Mouse (Mus musculus) inflammation-experienced regulatory T-cells, adult 6 months (primary cell): ENCODE measurements around the gene Pla2g16. TPM values are rescaled to one million over a fixed set of nuclear protein-coding genes. Genes with fewer than 3 reads are reported as not detected.

ENCODE experiments used
- ATAC-seq: one replicate; pipeline ENCODE4 v1.8.0; 2017
- polyA plus RNA-seq, 3 experiments: library from polyadenylated mRNA; unstranded; fragments of 100-300 nt; shearing (Covaris generic); gene quantifications; one replicate each; pipeline ENCODE4 v1.2.1; 2017

Pla2g16 gene
- polyA plus RNA-seq, 3 experiments from 2014 or later = 69.4 to 97.5 (median 81.1) TPM

DNA sequence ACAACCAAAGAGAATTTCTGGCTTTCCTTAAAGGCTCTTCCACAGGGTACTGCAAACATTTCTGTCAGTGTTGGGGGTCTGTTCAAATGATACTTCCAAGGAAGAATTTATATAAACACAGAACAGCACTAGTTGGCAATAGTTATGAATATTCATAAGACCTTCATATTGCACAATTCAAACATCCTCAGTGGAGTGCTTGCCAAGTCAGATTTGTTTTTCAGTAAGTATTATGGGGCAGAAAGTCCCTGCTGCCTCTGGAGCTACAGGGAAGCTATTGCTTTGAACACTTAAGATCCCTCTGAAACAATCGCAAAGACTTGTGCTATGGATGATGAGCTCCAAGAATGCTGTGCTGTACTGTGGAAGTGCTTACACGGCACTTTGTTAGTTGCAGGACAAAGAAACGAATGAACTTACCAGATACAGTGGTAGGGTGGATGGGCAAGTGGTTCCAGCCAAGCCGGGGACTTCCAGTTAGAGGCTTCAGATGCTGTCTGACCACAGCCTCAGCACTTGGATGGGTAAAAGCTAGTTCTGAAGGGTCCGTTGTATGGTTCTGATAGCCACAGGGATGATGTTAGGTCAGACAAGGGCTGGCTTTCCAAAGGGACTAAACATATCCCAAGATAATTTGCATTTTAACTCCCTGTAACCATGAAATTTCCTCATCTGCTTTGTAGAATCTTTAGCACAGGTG lies 59.1 kb downstream of the Pla2g16 start:
- ATAC-seq = no peak

DNA sequence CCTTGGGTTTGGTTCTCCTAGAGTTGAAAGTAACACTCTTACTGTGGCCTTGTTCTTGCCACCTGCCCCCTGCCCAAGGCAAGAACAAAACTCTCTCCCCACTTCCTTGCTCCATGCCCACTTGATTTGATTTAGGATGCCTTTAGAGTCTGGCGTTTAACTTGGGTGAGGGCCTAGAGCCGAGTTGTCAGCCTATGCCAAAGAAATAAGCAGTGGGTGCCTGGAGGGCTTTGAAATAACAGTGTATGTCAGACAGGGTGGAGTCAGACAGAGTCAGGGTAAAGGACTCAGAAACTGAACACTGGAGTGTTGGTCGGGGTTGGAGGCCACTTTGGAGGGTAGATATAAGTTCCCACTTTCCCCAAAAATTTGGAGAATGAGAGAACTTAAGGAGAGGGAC lies 59.8 kb downstream of the Pla2g16 start:
- no peak for ATAC-seq

DNA sequence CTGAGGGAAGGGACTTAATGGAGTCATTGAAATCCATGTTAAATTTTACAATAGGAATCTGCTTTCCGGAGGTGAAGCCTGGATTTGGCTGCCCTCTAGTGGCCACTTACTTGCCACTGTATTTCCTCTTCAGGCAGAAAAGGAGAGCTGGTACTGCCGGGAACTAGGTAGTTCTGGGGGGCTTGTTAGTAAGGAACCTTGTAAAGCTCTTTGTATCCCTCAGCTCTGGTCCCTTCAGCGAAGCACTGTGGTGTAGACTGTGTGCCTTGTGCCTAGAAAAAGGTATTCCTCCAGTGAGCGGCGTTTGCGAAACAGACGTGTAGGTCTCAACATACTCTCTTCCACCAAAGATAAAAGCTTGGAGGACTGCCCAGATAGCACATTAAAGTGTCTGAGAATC lies 60.4 kb downstream of the Pla2g16 start:
- no peak for ATAC-seq

DNA sequence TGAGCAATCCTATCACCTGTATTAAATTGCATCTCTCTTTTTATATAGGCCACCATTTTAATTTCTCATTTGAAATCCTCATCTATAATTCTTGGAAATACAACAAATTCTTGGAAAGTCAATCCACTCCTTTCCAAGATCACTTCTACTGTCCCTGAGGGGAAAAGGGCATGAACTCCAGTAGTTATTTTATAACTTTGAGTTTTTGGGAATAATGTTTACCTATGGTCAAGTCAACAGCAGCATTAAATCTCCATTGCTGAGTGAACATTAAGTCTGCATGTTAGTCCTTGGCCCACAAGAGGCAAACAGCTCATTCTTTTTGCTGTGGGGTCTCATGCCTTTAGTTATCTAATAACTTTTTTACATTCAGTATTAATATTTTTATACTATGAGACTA lies 75.8 kb downstream of the Pla2g16 start:
- no peak for ATAC-seq

DNA sequence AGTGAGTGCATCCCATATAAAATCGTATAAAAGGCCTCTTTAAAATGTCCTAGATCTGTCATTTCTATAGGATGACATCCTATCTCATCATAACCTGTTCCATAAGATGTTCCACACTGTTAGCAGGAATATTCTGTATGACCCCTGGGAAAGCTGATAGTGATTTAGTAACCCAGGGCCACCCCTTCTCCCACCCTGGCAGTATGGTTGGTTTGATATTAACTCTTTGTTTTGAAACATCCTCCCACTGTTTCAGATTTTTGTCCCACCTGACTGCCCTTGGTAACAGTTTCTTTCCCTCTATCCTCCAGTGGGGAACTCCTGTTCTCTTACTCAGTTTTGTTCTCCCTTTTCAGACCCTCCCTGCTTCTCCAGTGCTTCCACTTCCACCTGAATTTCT lies 76.5 kb downstream of the Pla2g16 start:
- no peak for ATAC-seq

Other genes starting within 250 kb of the Pla2g16 start
- gene Mark2, start 215.6 kb upstream of the Pla2g16 start, polyA plus RNA-seq = 10 to 100 TPM; 50.5 to 69.5 (median 57.4) TPM
- gene Spindoc, start 174.5 kb upstream of the Pla2g16 start, polyA plus RNA-seq = 1 to 10 TPM; 2.8 to 4.4 (median 3.6) TPM
- under 1 TPM; 0.10 to 0.23 (median 0.15) TPM for gene 2700081O15Rik, start 139.8 kb upstream of the Pla2g16 start, polyA plus RNA-seq
- gene Rtn3, start 74.2 kb upstream of the Pla2g16 start, polyA plus RNA-seq = 10 to 100 TPM; 36.0 to 58.3 (median 45.6) TPM
- 10 to 100 TPM; 21.2 to 26.6 (median 26.2) TPM for gene Atl3, start 63.4 kb upstream of the Pla2g16 start, polyA plus RNA-seq
- gene Lgals12, start 49.7 kb downstream of the Pla2g16 start, polyA plus RNA-seq = not detected
- not detected for gene Hrasls5, start 55.1 kb downstream of the Pla2g16 start, polyA plus RNA-seq
- not detected for gene Slc22a19, start 153.9 kb downstream of the Pla2g16 start, polyA plus RNA-seq
- not detected for gene Slc22a26, start 245.2 kb downstream of the Pla2g16 start, polyA plus RNA-seq